1 mouse cellular context compared by ENCODE assay signal in the genomic region with DNA sequence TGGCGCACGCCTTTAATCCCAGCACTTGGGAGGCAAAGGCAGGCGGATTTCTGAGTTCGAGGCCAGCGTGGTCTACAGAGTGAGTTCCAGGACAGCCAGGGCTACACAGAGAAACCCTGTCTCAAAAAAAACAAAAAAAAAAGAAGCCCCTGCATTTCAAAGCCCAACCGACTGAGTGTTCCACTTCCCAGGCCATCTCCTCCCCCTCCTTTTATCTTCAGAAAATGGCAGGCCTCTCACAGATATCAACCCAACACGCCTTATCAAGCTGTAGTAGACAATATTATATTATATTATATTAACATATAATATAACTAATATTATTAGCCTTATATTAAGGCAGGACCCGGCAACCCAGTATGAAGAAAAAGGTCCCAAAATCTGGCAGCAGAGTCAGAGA. TPM values are rescaled to one million over a fixed set of nuclear protein-coding genes. Genes with fewer than 3 reads are reported as not detected.
"Had no signal": no experiment of that assay in that cellular context is flagged by ENCODE, and none has a peak within 500 bp of the region (broad histone marks: within the 10 kb centered on the region; RNA-seq: fewer than 3 reads in every experiment).

No protein-coding gene starts in this region.

RNA-seq across cellular contexts. Expression of gene Klb, which starts 59.1 kb away (rescaled TPM):
- total RNA-seq: neutrophil, adult 5-6 weeks had no signal
